Mouse (Mus musculus) layer of hippocampus, postnatal 14 days (tissue): ENCODE measurements at regions not wholly inside any gene's neighbourhood (a gene's known extent, or its start where the extent isn't known, plus 50 kb on each side); places are given as distances from the start of the nearest gene placed in this dataset.
"Not testable (repeated sequence)": the region's sequence is repeated elsewhere in the genome, so short reads cannot be mapped to it uniquely, and the experiment has no call there.

ENCODE experiments used
- DNase-seq, 2 experiments: peaks; one replicate each; pipeline ENCODE4 v3.0.0; 2021 to 2022; ENCODE audit warnings: low spot score in 2 of 2, mixed read lengths in 1 of 2

DNA sequence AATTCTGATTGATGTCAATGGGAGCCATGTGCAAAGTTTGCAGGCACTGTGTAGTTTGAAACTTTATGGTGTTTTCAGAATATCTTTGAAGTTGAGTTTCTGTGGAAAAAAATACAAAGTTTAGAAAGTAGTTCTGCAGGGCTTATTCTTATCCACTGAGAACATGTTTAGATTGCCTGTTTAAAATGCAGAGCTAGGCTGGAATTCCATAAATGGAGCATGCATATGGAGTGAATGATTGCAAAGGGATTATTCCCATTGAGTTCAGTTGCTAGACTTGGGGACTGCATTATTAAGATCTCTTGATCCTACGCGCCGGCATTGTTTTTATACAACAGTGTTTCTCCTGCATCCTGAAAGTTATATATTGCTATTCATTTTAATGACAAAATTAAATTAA, 397.8 kb upstream of the Gm21833 start:
- DNase-seq: no peak

DNA sequence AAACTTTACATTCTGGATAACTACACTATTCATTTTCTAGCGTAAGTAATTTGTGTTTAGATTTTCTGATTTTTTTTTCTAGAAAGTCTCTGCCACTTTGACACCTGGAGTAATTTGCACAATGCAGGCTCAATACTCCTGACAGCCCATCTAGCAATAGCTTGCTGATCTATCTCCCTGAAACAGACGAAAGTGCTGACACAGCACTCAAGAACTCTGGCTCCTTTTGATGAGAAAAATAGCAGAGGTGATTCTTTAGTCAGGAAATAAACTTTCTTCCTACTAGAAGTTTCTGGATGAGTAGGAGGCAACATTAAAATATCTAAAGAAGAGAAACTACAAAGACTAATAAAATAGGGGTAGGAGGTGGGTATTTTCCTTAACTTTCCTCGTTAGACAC, 397.1 kb upstream of the Gm21833 start:
- DNase-seq: no peak

DNA sequence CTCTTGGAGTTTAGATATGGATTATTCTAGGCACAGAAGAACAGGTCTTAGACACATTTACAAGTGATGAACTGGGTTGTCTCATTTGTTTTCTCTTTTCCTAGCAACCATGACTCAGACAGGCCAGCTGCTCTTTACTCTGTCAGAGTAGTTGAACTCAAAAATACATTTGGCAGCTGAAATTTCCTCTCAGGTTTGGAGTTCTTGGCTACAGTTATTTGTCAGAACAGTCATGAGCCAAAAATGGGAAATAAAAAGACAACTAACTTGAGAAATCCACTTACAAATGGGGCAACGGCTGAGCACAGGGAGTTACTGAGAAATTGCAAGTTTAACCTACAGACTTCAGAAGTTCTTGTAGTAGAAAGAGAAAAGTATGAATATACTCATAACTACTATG, 396.4 kb upstream of the Gm21833 start:
- DNase-seq: peak in 1 of 2 experiments; percentile 54

DNA sequence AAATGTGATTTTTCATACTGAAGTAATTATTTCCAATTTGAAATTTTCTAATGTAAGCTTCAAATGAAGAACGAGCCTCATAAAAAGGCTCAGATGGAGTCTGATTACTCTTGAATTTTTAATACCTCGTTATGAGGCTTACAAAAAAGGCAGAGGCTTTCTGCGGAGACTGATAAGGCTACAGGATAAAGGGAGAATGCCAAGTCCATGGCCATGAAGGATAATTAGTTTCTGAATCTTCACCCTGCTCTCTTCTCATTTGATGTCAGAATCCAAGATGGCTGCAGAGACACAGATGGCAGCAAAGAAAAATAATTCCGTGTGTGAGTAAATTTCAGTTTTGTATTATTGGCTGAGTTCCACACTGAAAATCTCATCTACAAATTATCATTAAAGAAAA, 367.3 kb upstream of the Gm21833 start:
- DNase-seq: no peak

DNA sequence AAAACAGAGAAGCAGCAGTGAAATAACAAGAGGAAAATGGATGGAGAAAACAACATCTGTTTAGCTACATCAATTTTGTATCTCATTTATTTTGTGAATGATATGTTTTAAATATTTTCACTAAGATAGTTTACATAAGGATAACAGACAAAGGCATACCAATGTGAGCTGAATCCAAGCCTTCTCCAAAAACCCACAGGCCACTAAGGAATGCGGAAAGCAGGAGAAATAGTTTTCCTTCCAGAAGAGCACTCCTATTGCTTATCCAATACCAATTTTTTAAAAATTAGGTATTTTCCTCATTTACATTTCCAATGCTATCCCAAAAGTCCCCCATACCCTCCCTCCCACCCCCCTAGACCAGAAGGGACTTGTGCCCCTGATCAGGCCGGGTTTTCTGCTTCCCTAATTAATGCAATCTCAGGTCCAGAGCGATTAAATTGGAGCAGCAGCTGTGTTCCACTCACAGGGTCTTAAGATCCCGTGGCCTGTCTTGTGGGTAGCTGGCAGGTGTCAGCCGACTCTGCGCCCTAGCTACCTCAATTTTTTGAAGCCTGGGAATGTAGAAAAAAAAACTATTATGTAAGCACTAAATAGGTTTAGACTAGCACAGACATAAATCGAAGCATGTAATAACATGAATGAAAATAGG, 357.3 kb upstream of the Gm21833 start:
- no peak for DNase-seq

DNA sequence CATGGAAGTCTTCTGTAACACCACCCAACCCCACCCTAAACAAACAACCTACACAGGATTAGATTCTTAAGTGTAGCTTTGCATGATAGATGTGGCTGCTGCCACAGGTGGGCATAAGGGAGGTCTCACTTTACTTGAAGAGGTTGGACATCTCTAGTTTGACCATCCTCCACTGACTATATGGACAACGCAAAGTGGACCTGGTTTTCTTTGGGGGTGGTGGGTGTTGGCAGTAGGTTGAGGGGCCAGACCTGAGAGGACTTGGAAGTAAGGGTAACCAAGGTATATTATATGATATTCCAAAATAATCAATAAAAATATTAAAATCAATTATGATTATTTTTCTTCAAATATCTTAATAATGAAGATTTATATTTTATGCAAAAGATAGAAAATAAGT, 307.8 kb upstream of the Gm21833 start:
- DNase-seq: no peak

DNA sequence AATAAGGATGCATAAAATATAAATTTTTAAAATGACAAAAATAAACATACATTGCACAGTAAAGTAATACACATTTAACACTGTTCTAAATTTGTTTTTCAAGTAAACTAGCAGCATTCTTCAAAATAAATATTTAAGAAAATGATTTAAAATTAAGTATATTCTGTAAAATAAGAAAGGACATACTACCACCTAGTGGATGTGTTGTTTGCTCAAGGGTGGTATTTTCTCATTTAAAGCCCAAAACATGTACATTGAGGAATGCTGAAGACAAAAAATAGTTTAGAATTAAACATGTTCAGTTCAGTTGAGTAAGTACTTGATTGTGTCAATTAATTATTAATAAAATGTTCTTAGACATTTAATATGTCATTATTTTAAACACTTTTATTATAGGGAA, 306.6 kb upstream of the Gm21833 start:
- DNase-seq: peak in 1 of 2 experiments; percentile 3

DNA sequence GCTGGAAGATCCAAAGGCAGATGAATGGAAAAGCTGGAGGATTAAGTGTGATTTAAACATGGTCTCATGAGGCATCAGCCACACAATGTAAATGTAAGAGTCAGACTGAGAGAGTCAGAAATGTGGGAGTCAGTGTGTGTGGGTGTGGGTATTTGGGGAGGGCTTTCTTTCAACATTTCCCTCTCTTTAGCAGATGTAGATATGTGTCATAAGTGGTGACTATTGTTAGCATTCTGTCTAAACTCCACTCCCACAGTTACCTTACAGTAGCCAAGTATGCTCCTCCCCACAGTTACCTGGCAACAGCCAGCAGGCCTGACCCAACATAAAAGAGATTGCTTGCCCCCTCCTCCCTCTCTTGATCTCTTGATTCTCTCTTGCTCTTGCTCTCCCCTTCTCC, 263.8 kb upstream of the Gm21833 start:
- DNase-seq: no peak

DNA sequence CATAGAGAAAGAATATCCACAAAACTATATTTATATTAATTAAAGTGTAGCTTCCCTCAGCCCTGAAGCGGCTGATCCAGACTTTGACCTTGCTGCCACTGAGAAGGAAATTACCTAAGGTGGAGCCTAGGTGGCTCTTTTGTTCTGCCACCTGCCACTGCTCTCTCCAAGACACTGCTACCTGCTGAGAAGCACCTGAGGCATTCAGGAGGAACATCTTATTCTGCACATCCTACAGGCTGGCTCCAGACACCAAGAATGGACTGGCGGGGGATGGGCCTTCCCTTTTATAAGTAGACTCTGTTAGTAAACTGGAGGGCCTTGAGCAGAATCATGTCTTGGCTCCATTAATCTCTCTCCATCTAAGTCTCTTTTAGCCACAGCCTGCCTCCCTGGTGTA, 231.7 kb upstream of the Gm21833 start:
- DNase-seq: not testable (repeated sequence)

DNA sequence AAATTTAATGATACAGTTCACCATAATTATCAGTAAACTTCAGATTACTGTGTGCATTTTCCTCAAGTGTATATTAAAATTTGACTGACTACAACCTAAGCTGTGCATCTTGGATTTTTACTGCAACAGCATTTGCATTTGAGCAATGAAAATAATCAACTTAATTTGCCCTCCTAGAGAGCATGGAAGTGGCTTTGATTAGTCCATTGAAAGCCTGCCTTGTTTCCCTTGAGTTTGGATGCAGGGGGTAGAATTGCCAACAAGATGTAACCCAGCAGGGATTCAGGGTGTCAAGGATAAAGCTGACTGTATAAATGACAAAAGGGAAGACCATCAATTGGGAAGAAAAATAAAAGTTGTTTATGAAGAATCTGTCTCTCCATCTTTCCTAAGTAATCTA, 226.1 kb upstream of the Gm21833 start:
- DNase-seq: no peak
